Mouse (Mus musculus): ENCODE results near the gene Rnf220.

DNA sequence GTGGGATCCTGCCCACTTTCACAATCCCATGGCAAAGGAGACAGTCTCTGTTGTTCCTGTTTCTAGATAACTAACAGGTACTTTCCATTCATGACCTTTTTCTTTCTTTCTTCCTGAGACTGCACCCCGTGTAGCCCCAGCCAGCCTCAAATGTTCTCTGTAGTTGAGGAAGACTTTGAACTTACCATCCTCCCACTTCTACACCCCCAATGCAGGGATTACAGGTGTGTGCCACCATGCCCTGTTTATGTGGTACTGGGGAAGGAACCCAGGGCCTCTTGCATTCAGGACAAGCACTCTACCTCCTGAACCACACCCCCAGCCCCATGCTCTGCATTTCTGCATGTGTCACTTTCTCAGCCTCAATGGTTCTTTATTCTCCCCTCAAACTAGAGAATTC, 47.7 kb downstream of the Rnf220 start:
- no peak for TF ChIP-seq CTCF (IDR thresholded peaks at IDR 0.05; ENCODE audit: low read depth, low read length)
- no peak for TF ChIP-seq POLR2A (IDR thresholded peaks at IDR 0.05; ENCODE audit: borderline replicate concordance, low read depth, low read length)
